Mouse (Mus musculus): ENCODE results near the gene Cst8. TPM values are rescaled to one million over a fixed set of nuclear protein-coding genes. Genes with fewer than 3 reads are reported as not detected.

The Cst8 gene
- polyA plus RNA-seq, 1 experiment from 2014 or later, result 0.62 TPM

- H3K9me3 ChIP-seq (replicated peaks), result no peaks in the 10 kb centered on the region
- no peak overlapping the region for H3K4me2 ChIP-seq
- no peaks in the 10 kb centered on the region for H3K36me3 ChIP-seq
- 50% methylated on average over 1 of the region's 1 CpGs for WGBS
- no peak overlapping the region for H3K4me3 ChIP-seq (replicated peaks)
- H3K27me3 ChIP-seq, result no peaks in the 10 kb centered on the region
- H3K27ac ChIP-seq, result no peak overlapping the region
- H3K9ac ChIP-seq, result no peak overlapping the region
- no peak for ATAC-seq (replicated peaks; ENCODE audit: low FRiP score)
- no peaks in the 10 kb centered on the region for H3K4me1 ChIP-seq
These were observed 27.4 kb downstream of the Cst8 start for GRCm38 (mm10) chr2:148825986-148826385.

DNA sequence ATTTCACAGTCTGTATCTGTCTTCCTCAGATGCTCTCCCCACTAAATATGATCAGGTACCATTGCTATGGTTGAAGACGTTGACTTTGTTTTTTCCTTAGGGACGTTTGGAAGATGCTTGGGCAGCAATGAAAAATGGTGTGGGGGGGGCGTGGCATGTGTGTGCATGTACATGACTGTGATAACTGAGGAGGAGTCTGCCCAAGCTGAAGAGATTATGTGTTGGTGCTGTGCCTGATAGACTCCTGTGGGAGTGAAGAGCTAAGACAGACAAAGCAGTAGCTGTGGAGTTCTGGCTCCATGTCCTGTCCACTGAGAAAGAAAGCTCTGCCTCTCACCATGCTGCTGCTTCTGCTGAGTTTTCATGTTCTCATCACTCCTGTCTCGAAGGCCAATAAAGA is 36.3 kb downstream of the Cst8 start, which contains the start of gene Cst9:
TSS of gene Cst9 (plus strand) at position 236 of the 400 bp plus-strand sequence.
- Histone ChIP-seq H3K36me3 (no peaks in the 10 kb centered on the region), H3K9me3 (replicated peaks) (no peaks in the 10 kb centered on the region), H3K4me2 (no peak within 1 kb of the TSS), H3K27ac (no peak within 1 kb of the TSS), H3K4me3 (replicated peaks) (no peak within 1 kb of the TSS), H3K9ac (no peak within 1 kb of the TSS), H3K27me3 (no peaks in the 10 kb centered on the region), H3K4me1 (no peaks in the 10 kb centered on the region)
- WGBS, result 66% methylated on average over 4 of the region's 4 CpGs
- ATAC-seq (replicated peaks; ENCODE audit: low FRiP score), result no peak

DNA sequence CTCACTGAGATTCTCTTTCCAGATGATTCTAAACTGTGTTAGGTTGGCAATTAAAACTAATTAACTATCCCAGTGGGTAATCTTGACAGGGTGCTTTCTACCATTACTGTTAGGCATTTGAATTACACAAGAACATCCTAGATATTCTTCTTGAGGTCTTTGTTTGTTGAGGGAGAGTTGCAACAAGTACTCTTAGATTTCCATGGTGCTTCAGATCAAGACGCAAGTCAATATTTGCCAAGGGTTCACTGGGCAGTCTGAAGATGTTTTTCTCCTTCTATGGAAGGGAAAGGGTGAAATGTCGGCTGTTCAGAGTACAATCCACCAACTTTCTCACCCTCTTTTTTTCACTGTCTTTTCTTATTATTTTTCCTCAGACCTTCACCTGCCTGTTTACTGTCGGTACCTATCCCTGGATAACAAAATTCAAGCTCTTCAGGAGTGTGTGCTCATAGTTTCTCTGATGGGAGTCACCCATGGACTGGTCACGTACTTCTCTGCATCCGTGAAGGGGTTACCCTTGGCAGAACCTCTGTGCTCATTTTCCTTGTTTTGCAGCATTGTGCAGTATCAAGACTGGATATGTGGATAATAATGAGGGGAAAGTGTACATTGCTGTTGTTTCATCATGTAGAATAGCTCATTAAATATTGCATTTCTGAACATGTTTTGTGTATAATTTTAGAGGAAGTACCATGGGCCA is 39.6 kb downstream of the Cst8 start:
- H3K27ac ChIP-seq, result no peak overlapping the region
- no peak overlapping the region for H3K4me3 ChIP-seq (replicated peaks)
- no peak for ATAC-seq (replicated peaks; ENCODE audit: low FRiP score)
- no peaks in the 10 kb centered on the region for H3K36me3 ChIP-seq
- 88% methylated on average over 5 of the region's 5 CpGs for WGBS
- no peaks in the 10 kb centered on the region for H3K4me1 ChIP-seq
- no peaks in the 10 kb centered on the region for H3K27me3 ChIP-seq
- no peak overlapping the region for H3K4me2 ChIP-seq
- H3K9me3 ChIP-seq (replicated peaks), result no peaks in the 10 kb centered on the region
- no peak overlapping the region for H3K9ac ChIP-seq

GRCm38 (mm10) chr2:148839224-148839623 is 40.6 kb downstream of the Cst8 start:
- Histone ChIP-seq H3K4me3 (replicated peaks) (no peak overlapping the region), H3K9ac (no peak overlapping the region), H3K36me3 (no peaks in the 10 kb centered on the region), H3K4me1 (no peaks in the 10 kb centered on the region), H3K4me2 (no peak overlapping the region), H3K27me3 (no peaks in the 10 kb centered on the region), H3K9me3 (replicated peaks) (no peaks in the 10 kb centered on the region), H3K27ac (no peak overlapping the region)
- 95% methylated on average over 2 of the region's 2 CpGs for WGBS
- ATAC-seq (replicated peaks; ENCODE audit: low FRiP score), result no peak

DNA sequence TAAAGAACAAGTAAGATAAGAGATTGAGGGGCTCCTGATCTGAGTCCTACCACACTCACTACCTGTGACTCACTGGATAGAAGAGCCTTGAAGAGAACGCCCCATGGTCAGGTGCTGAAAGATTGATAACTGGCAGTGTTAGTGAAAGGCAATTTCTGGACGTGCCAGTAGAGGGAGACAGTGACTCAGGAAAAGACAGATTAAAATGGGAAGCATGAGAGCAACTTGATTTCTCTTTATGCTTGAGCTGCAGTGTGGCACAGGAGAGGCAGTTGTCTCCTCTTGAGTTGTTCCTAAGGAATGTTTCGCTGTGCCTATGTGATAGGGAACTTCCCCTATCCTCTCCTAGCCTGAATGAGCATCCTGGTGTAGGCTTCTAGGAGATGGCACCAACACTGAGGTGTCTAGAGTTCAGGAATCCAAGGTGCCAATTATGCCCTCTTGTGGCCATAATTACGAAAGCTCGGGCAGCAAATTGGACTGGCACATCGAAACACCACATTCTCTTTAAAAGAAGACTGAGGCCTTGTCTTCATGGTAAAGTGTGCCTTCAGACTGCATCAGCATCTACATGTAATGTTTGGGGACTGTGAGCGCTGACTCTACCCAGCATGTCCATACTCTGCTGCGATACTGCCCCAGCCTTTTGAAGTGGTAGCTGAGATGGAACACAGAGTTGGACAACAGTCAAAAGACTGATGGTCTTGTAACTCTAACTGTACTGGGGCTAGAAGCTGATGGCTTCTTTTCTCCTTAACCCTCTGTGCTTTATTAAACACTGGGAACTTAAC is 52.7 kb downstream of the Cst8 start:
- Histone ChIP-seq H3K4me3 (replicated peaks) (no peak overlapping the region), H3K27me3 (no peaks in the 10 kb centered on the region), H3K9me3 (replicated peaks) (no peaks in the 10 kb centered on the region), H3K27ac (no peak overlapping the region), H3K9ac (no peak overlapping the region), H3K36me3 (no peaks in the 10 kb centered on the region), H3K4me2 (peak overlapping the region; percentile 29; the same call in 1 of the 2 replicates), H3K4me1 (no peaks in the 10 kb centered on the region)
- peak; percentile 79 for ATAC-seq (replicated peaks; ENCODE audit: low FRiP score)
- 45% methylated on average over 8 of the region's 8 CpGs for WGBS

Other genes with a start within 250 kb of the Cst8 start
- gene Nxt1, start 126.2 kb upstream of the Cst8 start, polyA plus RNA-seq (2015; fragmentation: Nextera tagmentation; extraction: Ambion mirVana), result 97.0 and 106 TPM in 2 replicates
- 21.9 and 23.5 TPM in 2 replicates for gene Gzf1, start 117.8 kb upstream of the Cst8 start, polyA plus RNA-seq (2015; fragmentation: Nextera tagmentation; extraction: Ambion mirVana)
- 3.1 and 3.2 TPM in 2 replicates for gene Napb, start 66.3 kb upstream of the Cst8 start, polyA plus RNA-seq (2015; fragmentation: Nextera tagmentation; extraction: Ambion mirVana)
- gene Cstl1, start 48.4 kb upstream of the Cst8 start, polyA plus RNA-seq (2015; fragmentation: Nextera tagmentation; extraction: Ambion mirVana), result not detected in 2 replicates
- not detected in 2 replicates for gene Cst11, start 27.3 kb upstream of the Cst8 start, polyA plus RNA-seq (2015; fragmentation: Nextera tagmentation; extraction: Ambion mirVana)
- gene 8030411F24Rik, start 16.8 kb upstream of the Cst8 start, polyA plus RNA-seq (2015; fragmentation: Nextera tagmentation; extraction: Ambion mirVana), result not detected in 2 replicates
- not detected in 2 replicates for gene Cst12, start 9.4 kb upstream of the Cst8 start, polyA plus RNA-seq (2015; fragmentation: Nextera tagmentation; extraction: Ambion mirVana)
- gene Cst13, start 21.3 kb downstream of the Cst8 start, polyA plus RNA-seq (2015; fragmentation: Nextera tagmentation; extraction: Ambion mirVana), result not detected in 2 replicates
- gene Cst9, start 36.4 kb downstream of the Cst8 start, polyA plus RNA-seq (2015; fragmentation: Nextera tagmentation; extraction: Ambion mirVana), result not detected in 2 replicates
- not detected in 2 replicates for gene 9230104L09Rik, start 66.3 kb downstream of the Cst8 start, polyA plus RNA-seq (2015; fragmentation: Nextera tagmentation; extraction: Ambion mirVana)
- gene Cst3, start 76.9 kb downstream of the Cst8 start, polyA plus RNA-seq (2015; fragmentation: Nextera tagmentation; extraction: Ambion mirVana), result 382 and 410 TPM in 2 replicates
- gene Gm1330, start 204.5 kb downstream of the Cst8 start, polyA plus RNA-seq (2015; fragmentation: Nextera tagmentation; extraction: Ambion mirVana), result not detected in 2 replicates
- not detected in 2 replicates for gene Gm10750, start 218.5 kb downstream of the Cst8 start, polyA plus RNA-seq (2015; fragmentation: Nextera tagmentation; extraction: Ambion mirVana)